In genomic region chr3:88141787-88142523, GRCm38 (mm10) we compare ENCODE assay signal across 7 mouse cellular contexts. TPM values are rescaled to one million over a fixed set of nuclear protein-coding genes. Genes with fewer than 3 reads are reported as not detected.
DNase-seq lines count a peak whose midpoint lies in the region; ATAC-seq lines count a peak whose summit lies in the region.

Gene Mef2d, plus strand, starts transcription at chr3:88142372.

- H3K9ac ChIP-seq in embryonic facial prominence, embryonic 12.5 days: peak within 1 kb of the TSS; percentile 66
- peak within 1 kb of the TSS; percentile 88 for H3K9ac ChIP-seq in limb, embryonic 11.5 days (ENCODE audit: low read length)
- H3K9ac ChIP-seq in midbrain, embryonic 14.5 days (replicated peaks; ENCODE audit: low read length): peak within 1 kb of the TSS; percentile 84

- H3K4me2 ChIP-seq in embryonic facial prominence, embryonic 12.5 days (replicated peaks): peak within 1 kb of the TSS; percentile 89
- H3K4me2 ChIP-seq in limb, embryonic 11.5 days (ENCODE audit: low read depth, severe bottlenecking): peak within 1 kb of the TSS; percentile 73
- peak within 1 kb of the TSS; percentile 95 for H3K4me2 ChIP-seq in midbrain, embryonic 14.5 days (ENCODE audit: low read length)

- peaks cover 4% of the 10 kb centered on the region for H3K27me3 ChIP-seq in embryonic facial prominence, embryonic 12.5 days
- H3K27me3 ChIP-seq in limb, embryonic 11.5 days (ENCODE audit: control insufficient read depth, insufficient read depth, low read length): no peaks in the 10 kb centered on the region
- H3K27me3 ChIP-seq in midbrain, embryonic 14.5 days (ENCODE audit: control insufficient read depth, insufficient read depth, low read length): peaks cover 18% of the 10 kb centered on the region

- WGBS in embryonic facial prominence, embryonic 12.5 days: under 1% methylated on average over 51 of the region's 52 CpGs
- under 1% methylated on average over 38 of the region's 52 CpGs for WGBS in limb, embryonic 11.5 days
- WGBS in midbrain, embryonic 14.5 days: under 1% methylated on average over 45 of the region's 52 CpGs

- H3K9me3 ChIP-seq in embryonic facial prominence, embryonic 12.5 days: no peaks in the 10 kb centered on the region
- no peaks in the 10 kb centered on the region for H3K9me3 ChIP-seq in limb, embryonic 11.5 days (ENCODE audit: control insufficient read depth, low read length)
- no peaks in the 10 kb centered on the region for H3K9me3 ChIP-seq in midbrain, embryonic 14.5 days (ENCODE audit: control insufficient read depth, low read length)

- ATAC-seq in embryonic facial prominence, embryonic 12.5 days (ENCODE audit: insufficient number of reproducible peaks, insufficient read depth, low FRiP score, low TSS enrichment): peak; percentile 83
- ATAC-seq in limb, embryonic 11.5 days (ENCODE audit: insufficient number of reproducible peaks, low FRiP score, low TSS enrichment, low read depth): peak; percentile 84
- peak; percentile 90 for ATAC-seq in midbrain, embryonic 14.5 days (ENCODE audit: low FRiP score, low TSS enrichment)

- H3K4me1 ChIP-seq in embryonic facial prominence, embryonic 12.5 days: peaks cover 64% of the 10 kb centered on the region
- peaks cover 56% of the 10 kb centered on the region for H3K4me1 ChIP-seq in limb, embryonic 11.5 days (ENCODE audit: control insufficient read depth, insufficient read depth, low read length)
- peaks cover 44% of the 10 kb centered on the region for H3K4me1 ChIP-seq in midbrain, embryonic 14.5 days (ENCODE audit: control insufficient read depth, insufficient read depth, low read length)

- peak within 1 kb of the TSS; percentile 70 for H3K4me3 ChIP-seq in embryonic facial prominence, embryonic 12.5 days
- H3K4me3 ChIP-seq in limb, embryonic 11.5 days (ENCODE audit: low read depth, low read length): peak within 1 kb of the TSS; percentile 92
- H3K4me3 ChIP-seq in midbrain, embryonic 14.5 days (replicated peaks; ENCODE audit: low read depth, low read length): peak within 1 kb of the TSS; percentile 92

- DNase-seq in adrenal gland, postnatal 25 days: peak; percentile 97
- DNase-seq in heart, adult 11 months: peak; percentile 100
- DNase-seq in kidney, adult 18-20 months: peak; percentile 95
- peak; percentile 95 for DNase-seq in limb, embryonic 11.5 days (ENCODE audit: low spot score)
- DNase-seq in midbrain, embryonic 14.5 days: peak; percentile 99
- peak; percentile 94 to 95 for DNase-seq in spleen, adult 18-20 months

- H3K36me3 ChIP-seq in embryonic facial prominence, embryonic 12.5 days: no peaks in the 10 kb centered on the region
- no peaks in the 10 kb centered on the region for H3K36me3 ChIP-seq in limb, embryonic 11.5 days (ENCODE audit: control insufficient read depth, insufficient read depth, low read length)
- H3K36me3 ChIP-seq in midbrain, embryonic 14.5 days (ENCODE audit: control insufficient read depth, insufficient read depth, low read length): no peaks in the 10 kb centered on the region

- peak within 1 kb of the TSS; percentile 93 for H3K27ac ChIP-seq in embryonic facial prominence, embryonic 12.5 days
- H3K27ac ChIP-seq in limb, embryonic 11.5 days (replicated peaks; ENCODE audit: low read depth, low read length): peak within 1 kb of the TSS; percentile 94
- H3K27ac ChIP-seq in midbrain, embryonic 14.5 days (replicated peaks; ENCODE audit: low read depth, low read length): peak within 1 kb of the TSS; percentile 97

RNA-seq across cellular contexts. Expression of gene Mef2d, which starts in this region (rescaled TPM):
- 104 TPM in 2 replicates for total RNA-seq in adrenal gland, postnatal 25 days (2021)
- 16.9 and 17.7 TPM in 2 replicates for polyA plus RNA-seq in embryonic facial prominence, embryonic 12.5 days (2016; fragmentation: Nextera tagmentation; extraction: Ambion mirVana)
- 12.6 and 14.3 TPM in 2 replicates for polyA plus RNA-seq in limb, embryonic 11.5 days (2014; fragmentation: Nextera tagmentation; extraction: Ambion mirVana)
- 22.3 and 23.7 TPM in 2 replicates for polyA plus RNA-seq in midbrain, embryonic 14.5 days (2014; fragmentation: Nextera tagmentation; extraction: Ambion mirVana)

Comparison
In these comparisons a context has a peak if more than half of its experiments do, and no peak if none do; other contexts are left out.
1. Peak in every context shown above with its lines: DNase-seq, ATAC-seq, H3K4me3 ChIP-seq and H3K27ac ChIP-seq.